Mouse (Mus musculus) liver, embryonic 14.5 days (tissue): ENCODE data around the gene F2rl3. TPM values are rescaled to one million over a fixed set of nuclear protein-coding genes. Genes with fewer than 3 reads are reported as not detected.

Source experiments
- ATAC-seq: fragments of 200-750 bp; cut with Nextera tagmentation; 2 replicates; pipeline ENCODE4 v1.8.0; 2017; ENCODE audit warnings: moderate number of reproducible peaks, mild to moderate bottlenecking, moderate library complexity; ENCODE audit not compliant: insufficient read depth
- DNase-seq, 3 experiments: peaks; one replicate each; pipeline ENCODE4 v3.0.0-alpha.2; 2012 to 2013; ENCODE audit warnings: low read depth in 3 of 3, low spot score in 3 of 3
- H3K27ac ChIP-seq: fragments of 300-500 bp; sonication (generic); 2 replicates; pipeline ENCODE4 v1.5.1; 2014; ENCODE audit warnings: moderate library complexity, mild to moderate bottlenecking, control low read depth, inconsistent platforms
- H3K27me3 ChIP-seq: fragments of 300-500 bp; sonication (generic); 2 replicates; pipeline ENCODE4 v1.6.1; 2014; ENCODE audit warnings: mild to moderate bottlenecking, low read length, moderate library complexity; ENCODE audit not compliant: control insufficient read depth, insufficient read depth
- H3K36me3 ChIP-seq: fragments of 300-500 bp; sonication (generic); replicated peaks from 2 replicates; pipeline ENCODE4 v1.6.1; 2014; ENCODE audit warnings: low read depth; ENCODE audit not compliant: control insufficient read depth, insufficient read depth
- H3K4me1 ChIP-seq, 2 experiments: fragments of 200-500 bp in 1 of 2; fragments of 300-500 bp in 1 of 2; sonication (generic) in 1 of 2; replicated peaks; 2 replicates each; pipeline ENCODE4 v1.6.1; 2012 to 2014; ENCODE audit warnings: antibody characterized with exemption in 1 of 2, inconsistent platforms in 1 of 2, low read length in 1 of 2; ENCODE audit not compliant: control insufficient read depth in 2 of 2, insufficient read depth in 2 of 2
- H3K4me2 ChIP-seq: fragments of 300-500 bp; sonication (generic); 2 replicates; pipeline ENCODE4 v1.6.1; 2014; ENCODE audit warnings: low read depth, mild to moderate bottlenecking, control low read depth, moderate library complexity
- H3K4me3 ChIP-seq, 2 experiments: fragments of 200-500 bp in 1 of 2; fragments of 300-500 bp in 1 of 2; sonication (generic) in 1 of 2; 2 replicates each; pipeline ENCODE4 v1.5.1; 2012 to 2014; ENCODE audit warnings: low read depth in 2 of 2, low read length in 2 of 2, mild to moderate bottlenecking in 2 of 2, control low read depth in 1 of 2, inconsistent platforms in 1 of 2, moderate library complexity in 1 of 2; ENCODE audit not compliant: insufficient read depth in 1 of 2
- H3K9ac ChIP-seq: fragments of 300-500 bp; sonication (generic); replicated peaks from 2 replicates; pipeline ENCODE4 v1.6.1; 2014; ENCODE audit warnings: mild to moderate bottlenecking, control low read depth, moderate library complexity
- H3K9me3 ChIP-seq: fragments of 300-500 bp; sonication (generic); 2 replicates; pipeline ENCODE4 v1.6.1; 2016; ENCODE audit warnings: low read length, mixed read lengths; ENCODE audit not compliant: control insufficient read depth
- CTCF ChIP-seq: IDR thresholded peaks from 2 replicates; pipeline ENCODE4 v1.5.1; 2016; ENCODE audit warnings: antibody characterized with exemption, low read depth, control low read depth
- EP300 ChIP-seq: IDR thresholded peaks from 2 replicates; pipeline ENCODE4 v1.6.1; 2016; ENCODE audit warnings: antibody characterized with exemption, low read depth
- WGBS: fragments of 180-500 bp; shearing (Covaris S2); extraction: QIAGEN DNeasy Blood & Tissue Kit; methylation state at CpG from one replicate; pipeline ENCODE4 v1.1.7; 2014; ENCODE audit not compliant: insufficient replicate concordance; 5-methylcytosine and 5-hydroxymethylcytosine counted together
- polyA plus RNA-seq, 2 experiments: library from polyadenylated mRNA; depleted of rRNA in 1 of 2; stranded (reverse) in 1 of 2; unstranded in 1 of 2; fragments of >200 nt; fragmentation: Nextera tagmentation in 1 of 2; extraction: Ambion mirVana in 1 of 2; gene quantifications; 2 replicates each; pipeline versions ENCODE4 v1.2.1 to v1.2.3; 2012 to 2014

The F2rl3 gene
- polyA plus RNA-seq, 2 experiments, result 2.8 to 3.9 TPM

DNA sequence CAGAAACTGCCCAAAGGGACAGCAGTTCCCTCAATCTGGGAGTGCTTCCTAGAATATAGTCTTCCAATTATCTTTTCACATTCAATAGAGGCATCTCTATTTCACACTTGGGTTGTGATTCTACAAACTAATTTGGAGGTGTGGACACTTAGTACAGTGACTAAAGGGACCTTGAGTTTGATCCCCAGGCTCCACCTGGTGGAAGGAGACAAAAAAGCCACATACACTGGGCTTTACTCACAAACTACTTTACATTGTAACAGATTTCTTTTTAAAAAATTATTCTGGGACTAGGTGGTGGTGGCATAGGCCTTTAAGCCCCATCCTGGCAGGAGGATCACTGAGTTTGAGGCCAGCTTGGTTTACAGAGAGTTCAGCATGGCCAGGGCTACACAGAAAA is 3.4 kb upstream of the F2rl3 start:
- DNase-seq (no peak), ATAC-seq (no peak)
- Histone ChIP-seq H3K4me3 (no peak overlapping the region), H3K4me2 (no peak overlapping the region), H3K36me3 (no peaks in the 10 kb centered on the region; the same call in 1 of the 2 replicates), H3K9ac (no peak overlapping the region), H3K27ac (no peak overlapping the region), H3K9me3 (no peaks in the 10 kb centered on the region), H3K4me1 (0 out of 4 replicates have a peak, but pooled peaks cover 0 to 4% of the 10 kb centered on the region in 2 experiments), H3K27me3 (no peaks in the 10 kb centered on the region)
- TF ChIP-seq EP300 (no peak), CTCF (no peak)

- WGBS, result 70% methylated on average over 3 of the region's 3 CpGs
- Histone ChIP-seq H3K27ac (no peak overlapping the region), H3K36me3 (no peaks in the 10 kb centered on the region; the same call in 1 of the 2 replicates), H3K4me3 (no peak overlapping the region), H3K9ac (no peak overlapping the region), H3K4me2 (no peak overlapping the region), H3K27me3 (no peaks in the 10 kb centered on the region), H3K9me3 (no peaks in the 10 kb centered on the region), H3K4me1 (0 out of 4 replicates have a peak, but pooled peaks cover 0 to 4% of the 10 kb centered on the region in 2 experiments)
- ATAC-seq, result no peak
- TF ChIP-seq CTCF (no peak), EP300 (no peak)
- DNase-seq, result no peak
Observed at GRCm38 (mm10) chr8:72760216-72760615, 1.5 kb upstream of the F2rl3 start.

DNA sequence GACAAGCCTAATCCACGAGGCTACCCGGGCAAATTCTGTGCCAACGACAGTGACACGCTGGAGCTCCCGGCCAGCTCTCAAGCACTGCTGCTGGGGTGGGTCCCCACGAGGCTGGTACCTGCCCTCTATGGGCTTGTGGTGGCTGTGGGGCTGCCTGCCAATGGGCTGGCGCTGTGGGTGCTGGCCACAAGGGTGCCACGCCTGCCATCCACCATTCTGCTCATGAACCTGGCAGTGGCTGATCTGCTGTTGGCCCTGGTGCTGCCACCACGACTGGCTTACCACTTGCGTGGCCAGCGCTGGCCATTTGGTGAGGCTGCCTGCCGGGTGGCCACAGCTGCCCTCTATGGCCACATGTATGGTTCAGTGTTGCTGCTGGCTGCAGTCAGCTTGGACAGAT is 626 bp downstream of the F2rl3 start:
- WGBS, result 44% methylated on average over 12 of the region's 12 CpGs
- no peak for ATAC-seq
- no peak for DNase-seq
- Histone ChIP-seq H3K36me3 (no peaks in the 10 kb centered on the region), H3K27ac (no peak overlapping the region), H3K4me2 (no peak overlapping the region), H3K9me3 (no peaks in the 10 kb centered on the region), H3K4me1 (0 out of 4 replicates have a peak, but pooled peaks cover 0 to 4% of the 10 kb centered on the region in 2 experiments), H3K27me3 (no peaks in the 10 kb centered on the region), H3K4me3 (no peak overlapping the region), H3K9ac (no peak overlapping the region)
- TF ChIP-seq EP300 (no peak), CTCF (no peak)

DNA sequence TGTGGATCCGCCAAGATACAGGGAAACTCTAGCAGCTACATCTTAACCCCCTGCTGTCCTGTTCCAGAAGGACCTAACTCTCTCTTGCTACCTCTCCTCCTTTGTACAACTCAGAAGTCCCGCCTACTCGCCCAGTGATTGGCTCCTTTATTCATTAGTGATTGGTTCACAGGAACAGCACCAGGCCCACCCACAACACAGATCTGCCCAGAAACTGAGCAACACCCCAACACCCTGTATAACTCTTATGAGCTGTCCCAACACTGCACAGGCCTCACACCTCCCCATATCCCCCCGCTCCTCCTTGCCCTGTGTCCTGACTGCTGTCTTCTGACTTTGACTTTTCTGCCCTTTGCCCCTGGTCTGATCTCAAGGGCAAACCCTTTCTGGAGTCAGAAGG is 4.0 kb downstream of the F2rl3 start:
- H3K36me3 ChIP-seq, result no peaks in the 10 kb centered on the region
- H3K9ac ChIP-seq, result no peak overlapping the region
- H3K4me2 ChIP-seq, result no peak overlapping the region
- no peaks in the 10 kb centered on the region for H3K27me3 ChIP-seq
- ATAC-seq (no peak), DNase-seq (no peak)
- 68% methylated on average over 4 of the region's 4 CpGs for WGBS
- H3K9me3 ChIP-seq, result no peaks in the 10 kb centered on the region
- TF ChIP-seq EP300 (no peak), CTCF (no peak)
- H3K4me3 ChIP-seq, result no peak overlapping the region
- 0 out of 4 replicates have a peak, but pooled peaks cover 0 to 4% of the 10 kb centered on the region in 2 experiments for H3K4me1 ChIP-seq
- no peak overlapping the region for H3K27ac ChIP-seq

- H3K4me2 ChIP-seq, result no peak overlapping the region
- H3K4me1 ChIP-seq, result no peaks in the 10 kb centered on the region
- H3K9ac ChIP-seq, result no peak overlapping the region
- H3K36me3 ChIP-seq, result no peaks in the 10 kb centered on the region
- ATAC-seq, result no peak
- 48% methylated on average over 7 of the region's 7 CpGs for WGBS
- DNase-seq, result no peak
- TF ChIP-seq CTCF, result no peak
- TF ChIP-seq EP300, result no peak
- no peaks in the 10 kb centered on the region for H3K9me3 ChIP-seq
- H3K27ac ChIP-seq, result no peak overlapping the region
- H3K4me3 ChIP-seq, result no peak overlapping the region
- no peaks in the 10 kb centered on the region for H3K27me3 ChIP-seq
Observed at GRCm38 (mm10) chr8:72766777-72767176, 5.1 kb downstream of the F2rl3 start.
